Mouse (Mus musculus): ENCODE results near the gene Fgfr2. TPM values are rescaled to one million over a fixed set of nuclear protein-coding genes. Genes with fewer than 3 reads are reported as not detected.
A peak's percentile ranks its signal among the peaks of the same experiment; 100 is the strongest.

The Fgfr2 gene
- polyA plus RNA-seq, 1 experiment from 2014 or later, result 92.5 TPM

- DNase-seq (ENCODE audit: low spot score), result no peak
- WGBS, result 3% methylated on average over 5 of the region's 5 CpGs
- H3K4me3 ChIP-seq, result peak overlapping the region; percentile 20; the same call in 1 of the 2 replicates
- H3K36me3 ChIP-seq, result no peaks in the 10 kb centered on the region
- peak overlapping the region; percentile 87 for H3K27ac ChIP-seq
- H3K9me3 ChIP-seq, result no peaks in the 10 kb centered on the region
- H3K4me1 ChIP-seq (replicated peaks), result peaks cover 30% of the 10 kb centered on the region
- H3K27me3 ChIP-seq (ENCODE audit: insufficient read depth, poor library complexity, severe bottlenecking), result peaks cover 98% of the 10 kb centered on the region
Measured at GRCm38 (mm10) chr7:131598483-131598824, 1524.7 kb downstream of the Fgfr2 start.

DNA sequence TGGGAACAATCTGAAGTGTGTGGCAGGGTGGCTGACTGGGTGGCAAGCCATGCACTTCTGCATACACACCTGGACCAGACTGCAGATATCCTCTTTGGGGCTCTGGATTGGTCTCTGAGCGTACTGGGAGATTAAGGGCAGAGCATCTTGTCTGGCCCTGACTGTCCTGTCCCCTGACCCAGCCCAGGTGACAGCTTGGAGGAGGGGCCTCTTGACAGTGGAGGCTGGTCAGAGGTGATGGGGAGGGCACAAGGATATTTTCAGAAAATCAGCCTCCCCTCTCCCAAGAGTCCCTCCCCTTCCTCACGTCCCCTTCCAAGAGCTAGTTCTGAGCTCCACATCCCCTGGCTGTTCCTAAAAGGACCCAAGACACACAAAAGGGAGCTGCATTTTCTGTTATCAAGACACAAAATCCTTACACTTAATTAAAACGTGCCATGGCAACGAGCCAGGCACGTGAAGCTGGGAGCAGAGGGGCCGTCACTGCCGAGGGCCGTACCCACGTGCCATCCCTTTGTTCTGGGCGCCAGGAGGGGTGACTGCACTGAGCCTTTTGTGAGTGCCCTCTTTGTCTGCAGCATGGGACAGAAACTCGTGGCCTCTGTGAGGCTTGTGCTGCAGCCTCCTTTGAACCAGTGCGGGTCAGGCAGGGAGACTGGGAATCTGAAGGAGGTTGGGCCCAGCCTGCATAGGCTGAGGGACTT is 1525.2 kb downstream of the Fgfr2 start:
- Histone ChIP-seq H3K36me3 (no peaks in the 10 kb centered on the region), H3K9me3 (no peaks in the 10 kb centered on the region), H3K27ac (peak overlapping the region; percentile 87), H3K4me1 (replicated peaks) (peaks cover 24% of the 10 kb centered on the region), H3K4me3 (peak overlapping the region; percentile 20), H3K27me3 (ENCODE audit: insufficient read depth, poor library complexity, severe bottlenecking) (peaks cover 98% of the 10 kb centered on the region)
- WGBS, result 14% methylated on average over 12 of the region's 12 CpGs
- DNase-seq (ENCODE audit: low spot score), result peak; percentile 88

DNA sequence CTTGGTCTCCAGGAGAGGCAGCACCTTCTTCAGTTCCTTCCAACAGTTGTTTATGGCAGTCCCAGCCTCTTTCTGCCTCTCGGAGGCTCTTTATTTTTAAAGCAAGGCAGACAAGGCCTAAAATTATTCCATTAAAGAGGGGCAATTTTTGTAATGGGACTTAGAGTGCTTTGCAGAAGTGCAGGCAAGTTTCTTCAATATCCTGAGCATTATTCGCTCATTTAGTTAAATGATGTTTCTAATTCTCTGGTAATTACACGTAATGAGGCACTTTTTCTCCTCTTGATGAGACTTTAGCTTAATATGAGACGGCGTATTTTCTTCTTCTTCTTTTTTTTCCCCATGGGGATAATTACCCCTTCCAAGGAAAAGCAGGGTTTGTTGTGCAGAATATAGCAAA is 1537.6 kb downstream of the Fgfr2 start:
- H3K27ac ChIP-seq, result no peak overlapping the region
- no peak overlapping the region for H3K4me3 ChIP-seq
- WGBS, result 93% methylated on average over 5 of the region's 5 CpGs
- H3K9me3 ChIP-seq, result no peaks in the 10 kb centered on the region
- no peaks in the 10 kb centered on the region for H3K36me3 ChIP-seq
- no peak for DNase-seq (ENCODE audit: low spot score)
- H3K4me1 ChIP-seq (replicated peaks), result no peaks in the 10 kb centered on the region
- H3K27me3 ChIP-seq (ENCODE audit: insufficient read depth, poor library complexity, severe bottlenecking), result peaks cover 23% of the 10 kb centered on the region

GRCm38 (mm10) chr7:131582178-131582577 is 1541.0 kb downstream of the Fgfr2 start:
- no peaks in the 10 kb centered on the region for H3K4me1 ChIP-seq (replicated peaks)
- no peak overlapping the region for H3K4me3 ChIP-seq
- peaks cover 11% of the 10 kb centered on the region; the same call in 1 of the 2 replicates for H3K27me3 ChIP-seq (ENCODE audit: insufficient read depth, poor library complexity, severe bottlenecking)
- DNase-seq (ENCODE audit: low spot score), result no peak
- H3K36me3 ChIP-seq, result no peaks in the 10 kb centered on the region
- H3K27ac ChIP-seq, result no peak overlapping the region
- WGBS, result 62% methylated on average over 9 of the region's 9 CpGs
- no peaks in the 10 kb centered on the region for H3K9me3 ChIP-seq

- Histone ChIP-seq H3K27me3 (ENCODE audit: insufficient read depth, poor library complexity, severe bottlenecking) (no peaks in the 10 kb centered on the region), H3K9me3 (no peaks in the 10 kb centered on the region), H3K36me3 (peaks cover 43% of the 10 kb centered on the region), H3K27ac (no peak overlapping the region), H3K4me1 (replicated peaks) (no peaks in the 10 kb centered on the region), H3K4me3 (no peak overlapping the region)
- WGBS, result 76% methylated on average over 6 of the region's 6 CpGs
- DNase-seq (ENCODE audit: low spot score), result no peak
Measured at GRCm38 (mm10) chr7:131575246-131575645, 1547.9 kb downstream of the Fgfr2 start.

DNA sequence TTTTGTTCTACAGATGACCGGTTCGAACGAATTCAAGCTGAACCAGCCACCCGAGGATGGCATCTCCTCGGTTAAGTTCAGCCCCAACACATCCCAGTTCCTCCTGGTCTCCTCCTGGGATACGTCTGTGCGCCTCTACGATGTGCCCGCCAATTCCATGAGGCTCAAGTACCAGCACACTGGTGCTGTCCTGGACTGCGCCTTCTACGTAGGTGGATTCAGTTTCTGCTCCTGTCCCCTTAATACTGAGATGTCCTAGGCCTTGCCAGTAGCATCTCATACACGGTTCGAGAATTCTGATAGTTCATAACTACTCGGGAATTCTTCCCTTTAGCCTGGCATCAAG is 1562.5 kb downstream of the Fgfr2 start:
- H3K36me3 ChIP-seq, result peaks cover 38% of the 10 kb centered on the region
- no peak for DNase-seq (ENCODE audit: low spot score)
- H3K9me3 ChIP-seq, result no peaks in the 10 kb centered on the region
- peak overlapping the region; percentile 71 for H3K4me3 ChIP-seq
- H3K27me3 ChIP-seq (ENCODE audit: insufficient read depth, poor library complexity, severe bottlenecking), result peaks cover 40% of the 10 kb centered on the region
- 1% methylated on average over 14 of the region's 14 CpGs for WGBS
- peaks cover 43% of the 10 kb centered on the region for H3K4me1 ChIP-seq (replicated peaks)
- peak overlapping the region; percentile 98 for H3K27ac ChIP-seq

- no peaks in the 10 kb centered on the region for H3K9me3 ChIP-seq
- H3K27ac ChIP-seq, result peak within 1 kb of the TSS; percentile 98
- H3K4me1 ChIP-seq (replicated peaks), result peaks cover 48% of the 10 kb centered on the region
- H3K4me3 ChIP-seq, result peak within 1 kb of the TSS; percentile 71
- H3K27me3 ChIP-seq (ENCODE audit: insufficient read depth, poor library complexity, severe bottlenecking), result peaks cover 45% of the 10 kb centered on the region
- H3K36me3 ChIP-seq, result peaks cover 34% of the 10 kb centered on the region
- peak; percentile 94 for DNase-seq (ENCODE audit: low spot score)
- under 1% methylated on average over 48 of the region's 51 CpGs for WGBS
Measured at GRCm38 (mm10) chr7:131559986-131560696, 1563.0 kb downstream of the Fgfr2 start, which contains the start of gene Bub3. Gene Bub3, plus strand, starts transcription at chr7:131560222.

GRCm38 (mm10) chr7:131557751-131558150 is 1565.4 kb downstream of the Fgfr2 start:
- WGBS, result 36% methylated on average over 2 of the region's 2 CpGs
- DNase-seq (ENCODE audit: low spot score), result no peak
- H3K36me3 ChIP-seq, result peaks cover 11% of the 10 kb centered on the region
- H3K4me1 ChIP-seq (replicated peaks), result peaks cover 60% of the 10 kb centered on the region
- H3K27ac ChIP-seq, result no peak overlapping the region
- no peak overlapping the region for H3K4me3 ChIP-seq
- H3K9me3 ChIP-seq, result no peaks in the 10 kb centered on the region
- H3K27me3 ChIP-seq (ENCODE audit: insufficient read depth, poor library complexity, severe bottlenecking), result peaks cover 69% of the 10 kb centered on the region

GRCm38 (mm10) chr7:131556541-131557271 is 1566.4 kb downstream of the Fgfr2 start:
- Histone ChIP-seq H3K36me3 (peaks cover under 1% of the 10 kb centered on the region; the same call in 1 of the 2 replicates), H3K9me3 (no peaks in the 10 kb centered on the region), H3K4me3 (peak overlapping the region; percentile 36), H3K27ac (0 out of 2 replicates have a peak overlapping the region, but pooled peaks have one; percentile 56), H3K27me3 (ENCODE audit: insufficient read depth, poor library complexity, severe bottlenecking) (peaks cover 79% of the 10 kb centered on the region), H3K4me1 (replicated peaks) (peaks cover 56% of the 10 kb centered on the region)
- peak; percentile 66 for DNase-seq (ENCODE audit: low spot score)
- under 1% methylated on average over 37 of the region's 37 CpGs for WGBS

- Histone ChIP-seq H3K27ac (no peak overlapping the region), H3K4me3 (peak overlapping the region; percentile 55; the same call in 1 of the 2 replicates), H3K27me3 (ENCODE audit: insufficient read depth, poor library complexity, severe bottlenecking) (peaks cover 85% of the 10 kb centered on the region), H3K36me3 (no peaks in the 10 kb centered on the region), H3K9me3 (no peaks in the 10 kb centered on the region), H3K4me1 (replicated peaks) (peaks cover 51% of the 10 kb centered on the region)
- no peak for DNase-seq (ENCODE audit: low spot score)
- WGBS, result under 1% methylated on average over 9 of the region's 9 CpGs
Measured at GRCm38 (mm10) chr7:131556116-131556515, 1567.0 kb downstream of the Fgfr2 start.

DNA sequence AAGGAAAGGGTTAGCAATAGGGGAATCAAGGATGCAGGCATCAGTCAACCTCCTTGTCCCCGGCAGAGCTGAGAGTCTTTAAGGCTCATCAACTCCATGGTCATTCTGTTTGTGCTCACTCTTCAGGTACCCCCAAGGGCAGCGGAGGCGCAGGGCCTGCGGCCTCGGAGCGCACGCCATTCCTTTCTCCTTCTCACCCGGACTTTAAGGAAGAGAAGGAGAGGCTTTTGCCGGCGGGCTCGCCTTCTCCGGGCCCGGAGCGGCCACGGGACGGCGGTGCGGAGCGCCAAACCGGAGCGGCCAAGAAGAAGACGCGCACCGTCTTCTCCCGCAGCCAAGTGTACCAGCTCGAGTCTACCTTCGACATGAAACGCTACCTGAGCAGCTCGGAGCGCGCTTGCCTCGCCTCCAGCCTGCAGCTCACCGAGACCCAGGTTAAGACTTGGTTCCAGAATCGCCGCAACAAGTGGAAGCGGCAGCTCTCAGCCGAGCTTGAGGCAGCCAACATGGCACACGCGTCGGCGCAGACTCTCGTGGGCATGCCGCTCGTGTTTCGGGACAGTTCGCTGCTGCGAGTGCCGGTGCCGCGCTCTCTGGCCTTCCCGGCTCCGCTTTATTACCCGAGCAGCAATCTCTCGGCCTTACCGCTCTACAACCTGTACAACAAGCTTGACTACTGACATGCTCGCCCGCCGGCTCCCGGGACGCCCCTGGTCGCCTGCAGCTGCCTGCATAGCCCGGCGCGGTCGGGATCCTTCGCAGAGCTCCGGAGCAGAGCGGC is 1567.7 kb downstream of the Fgfr2 start:
- H3K9me3 ChIP-seq, result no peaks in the 10 kb centered on the region
- peaks cover 47% of the 10 kb centered on the region for H3K4me1 ChIP-seq (replicated peaks)
- WGBS, result under 1% methylated on average over 68 of the region's 68 CpGs
- peak overlapping the region; percentile 59; the same call in 1 of the 2 replicates for H3K27ac ChIP-seq
- peaks cover 91% of the 10 kb centered on the region for H3K27me3 ChIP-seq (ENCODE audit: insufficient read depth, poor library complexity, severe bottlenecking)
- peak overlapping the region; percentile 55 for H3K4me3 ChIP-seq
- H3K36me3 ChIP-seq, result no peaks in the 10 kb centered on the region
- peak; percentile 65 for DNase-seq (ENCODE audit: low spot score)

Data from hindbrain, embryonic 10.5 days (tissue).